Mouse (Mus musculus) heart, embryonic 10.5 days (tissue): Measurements from ENCODE around the gene Uqcc2. TPM values are rescaled to one million over a fixed set of nuclear protein-coding genes. Genes with fewer than 3 reads are reported as not detected.

Source experiments
- DNase-seq: peaks from one replicate; pipeline ENCODE4 v3.0.0-alpha.2; 2017; ENCODE audit warnings: low spot score
- H3K27ac ChIP-seq: fragments of 300-500 bp; sonication (generic); 2 replicates; pipeline ENCODE4 v1.5.1; 2016; ENCODE audit warnings: mild to moderate bottlenecking
- H3K27me3 ChIP-seq: fragments of 300-500 bp; sonication (generic); 2 replicates; pipeline ENCODE4 v1.6.1; 2016; ENCODE audit warnings: mild to moderate bottlenecking; ENCODE audit not compliant: poor library complexity, insufficient read depth, severe bottlenecking
- H3K36me3 ChIP-seq: fragments of 300-500 bp; sonication (generic); 2 replicates; pipeline ENCODE4 v1.6.1; 2016; ENCODE audit warnings: mild to moderate bottlenecking, moderate library complexity
- H3K4me1 ChIP-seq: fragments of 300-500 bp; sonication (generic); 2 replicates; pipeline ENCODE4 v1.6.1; 2016; ENCODE audit warnings: mild to moderate bottlenecking
- H3K4me3 ChIP-seq: fragments of 300-500 bp; sonication (generic); 2 replicates; pipeline ENCODE4 v1.5.1; 2016; ENCODE audit warnings: mild to moderate bottlenecking, moderate library complexity
- H3K9me3 ChIP-seq: fragments of 300-500 bp; sonication (generic); 2 replicates; pipeline ENCODE4 v1.6.1; 2016; ENCODE audit warnings: mild to moderate bottlenecking, moderate library complexity
- WGBS: fragments of 180-500 bp; shearing (Covaris S2); methylation state at CpG from one replicate; pipeline ENCODE4 v1.1.7; 2016; 5-methylcytosine and 5-hydroxymethylcytosine counted together
- polyA plus RNA-seq: library from polyadenylated mRNA; unstranded; fragments of >200 nt; fragmentation: Nextera tagmentation; extraction: Ambion mirVana; gene quantifications from 2 replicates; pipeline ENCODE4 v1.2.1, GENCODE M21; 2016

Uqcc2 gene
- polyA plus RNA-seq, 1 experiment from 2014 or later, result 440 TPM

DNA sequence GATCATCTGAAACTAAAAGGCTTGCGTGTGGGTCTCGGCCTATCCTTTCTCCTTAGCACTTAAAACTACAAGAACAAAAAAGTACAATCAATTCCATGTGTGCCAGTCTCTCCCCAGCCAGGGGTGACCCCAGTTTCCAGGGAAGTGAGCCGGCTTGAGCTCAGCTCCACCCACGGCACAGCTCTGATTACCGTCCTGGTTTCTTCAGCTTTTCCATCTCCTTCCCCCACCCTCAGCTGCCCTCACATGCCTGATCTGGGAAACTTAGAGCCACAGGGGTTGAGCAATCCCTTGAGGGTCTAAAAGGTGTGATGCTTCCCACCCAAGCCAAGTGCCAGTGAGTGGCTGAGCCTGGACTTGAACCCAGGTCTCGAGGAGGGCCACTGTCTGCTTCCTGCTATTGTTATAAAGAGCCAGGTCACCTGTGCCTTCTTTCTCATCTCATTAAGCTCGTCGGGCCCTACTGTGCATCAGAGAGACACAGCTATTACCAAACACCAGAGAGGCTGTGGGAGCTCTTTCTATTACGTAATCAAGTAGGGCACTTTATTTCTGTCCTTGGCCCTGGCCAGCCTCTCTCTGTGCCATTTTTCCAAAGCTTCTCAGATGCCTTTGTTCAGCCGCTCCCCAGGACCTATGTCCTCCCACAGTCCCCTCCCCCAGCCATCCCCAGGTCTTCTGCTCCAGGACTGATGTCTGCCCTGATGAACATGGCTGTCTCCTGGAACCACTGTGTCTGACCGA, 36.4 kb upstream of the Uqcc2 start:
- WGBS, result 69% methylated on average over 11 of the region's 11 CpGs

DNA sequence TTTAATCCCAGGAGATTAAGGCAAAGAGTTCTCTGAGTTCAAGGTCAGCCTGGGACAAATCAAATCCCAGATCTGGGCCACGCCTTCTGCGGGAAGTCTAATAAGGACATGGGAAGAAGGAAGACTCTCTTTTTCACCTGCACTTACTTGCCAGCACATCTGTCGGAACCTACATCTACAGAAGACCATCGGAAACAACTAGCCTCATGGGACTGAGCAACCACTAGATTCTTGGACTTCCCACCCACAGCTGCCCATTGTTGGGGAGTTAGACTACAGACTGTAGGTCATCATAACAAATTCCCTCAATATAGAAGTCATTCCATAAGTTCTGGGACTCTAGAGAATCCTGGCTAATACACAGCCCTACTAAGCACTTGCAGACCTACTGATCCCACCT, 34.9 kb upstream of the Uqcc2 start:
- peaks cover 19% of the 10 kb centered on the region for H3K27me3 ChIP-seq
- no peak overlapping the region for H3K4me3 ChIP-seq
- no peak overlapping the region for H3K27ac ChIP-seq
- 89% methylated on average over 4 of the region's 4 CpGs for WGBS
- H3K9me3 ChIP-seq, result no peaks in the 10 kb centered on the region
- H3K4me1 ChIP-seq, result peaks cover 4% of the 10 kb centered on the region; the same call in 1 of the 2 replicates
- no peak for DNase-seq
- no peaks in the 10 kb centered on the region for H3K36me3 ChIP-seq

More for the DNA sequence above, 36.4 kb upstream of the Uqcc2 start:
- no peak for DNase-seq
- no peak overlapping the region for H3K27ac ChIP-seq
- H3K27me3 ChIP-seq, result peaks cover 11% of the 10 kb centered on the region
- H3K36me3 ChIP-seq, result no peaks in the 10 kb centered on the region
- no peak overlapping the region for H3K4me3 ChIP-seq
- peaks cover 5% of the 10 kb centered on the region; the same call in 1 of the 2 replicates for H3K4me1 ChIP-seq
- H3K9me3 ChIP-seq, result no peaks in the 10 kb centered on the region

GRCm38 (mm10) chr17:27167545-27167944, 33.8 kb upstream of the Uqcc2 start, which contains the start of gene Ip6k3:
Gene Ip6k3, minus strand, starts transcription at chr17:27167795.
- H3K9me3 ChIP-seq, result no peaks in the 10 kb centered on the region
- no peak within 1 kb of the TSS for H3K4me3 ChIP-seq
- peaks cover 4% of the 10 kb centered on the region; the same call in 1 of the 2 replicates for H3K4me1 ChIP-seq
- no peaks in the 10 kb centered on the region for H3K36me3 ChIP-seq
- WGBS, result 51% methylated on average over 4 of the region's 4 CpGs
- H3K27ac ChIP-seq, result no peak within 1 kb of the TSS
- H3K27me3 ChIP-seq, result peaks cover 15% of the 10 kb centered on the region; the same call in 1 of the 2 replicates
- DNase-seq, result no peak

GRCm38 (mm10) chr17:27166901-27167300, 33.2 kb upstream of the Uqcc2 start:
- H3K36me3 ChIP-seq, result no peaks in the 10 kb centered on the region
- DNase-seq, result no peak
- H3K27ac ChIP-seq, result no peak overlapping the region
- H3K4me1 ChIP-seq, result peaks cover 4% of the 10 kb centered on the region; the same call in 1 of the 2 replicates
- H3K9me3 ChIP-seq, result no peaks in the 10 kb centered on the region
- H3K4me3 ChIP-seq, result no peak overlapping the region
- WGBS, result 77% methylated on average over 6 of the region's 6 CpGs
- H3K27me3 ChIP-seq, result peaks cover 15% of the 10 kb centered on the region; the same call in 1 of the 2 replicates

- Histone ChIP-seq H3K36me3 (no peaks in the 10 kb centered on the region), H3K4me1 (peaks cover 4% of the 10 kb centered on the region; the same call in 1 of the 2 replicates), H3K27ac (0 out of 2 replicates have a peak overlapping the region, but pooled peaks have one; percentile 11), H3K9me3 (no peaks in the 10 kb centered on the region), H3K27me3 (peaks cover 18% of the 10 kb centered on the region; the same call in 1 of the 2 replicates), H3K4me3 (no peak overlapping the region)
- 68% methylated on average over 8 of the region's 8 CpGs for WGBS
- no peak for DNase-seq
Measured at GRCm38 (mm10) chr17:27165054-27165773, 31.5 kb upstream of the Uqcc2 start.

- 77% methylated on average over 4 of the region's 4 CpGs for WGBS
- Histone ChIP-seq H3K27me3 (0 out of 2 replicates have a peak, but pooled peaks cover 12% of the 10 kb centered on the region), H3K27ac (no peak overlapping the region), H3K9me3 (no peaks in the 10 kb centered on the region), H3K4me1 (peaks cover 15% of the 10 kb centered on the region), H3K4me3 (no peak overlapping the region), H3K36me3 (no peaks in the 10 kb centered on the region)
- DNase-seq, result no peak
Measured at GRCm38 (mm10) chr17:27160905-27161304, 27.2 kb upstream of the Uqcc2 start.

GRCm38 (mm10) chr17:27159169-27159568, 25.5 kb upstream of the Uqcc2 start:
- H3K36me3 ChIP-seq, result no peaks in the 10 kb centered on the region
- DNase-seq, result no peak
- H3K4me1 ChIP-seq, result peaks cover 15% of the 10 kb centered on the region
- H3K27me3 ChIP-seq, result 0 out of 2 replicates have a peak, but pooled peaks cover 10% of the 10 kb centered on the region
- 68% methylated on average over 7 of the region's 7 CpGs for WGBS
- no peak overlapping the region for H3K4me3 ChIP-seq
- no peaks in the 10 kb centered on the region for H3K9me3 ChIP-seq
- no peak overlapping the region for H3K27ac ChIP-seq

DNA sequence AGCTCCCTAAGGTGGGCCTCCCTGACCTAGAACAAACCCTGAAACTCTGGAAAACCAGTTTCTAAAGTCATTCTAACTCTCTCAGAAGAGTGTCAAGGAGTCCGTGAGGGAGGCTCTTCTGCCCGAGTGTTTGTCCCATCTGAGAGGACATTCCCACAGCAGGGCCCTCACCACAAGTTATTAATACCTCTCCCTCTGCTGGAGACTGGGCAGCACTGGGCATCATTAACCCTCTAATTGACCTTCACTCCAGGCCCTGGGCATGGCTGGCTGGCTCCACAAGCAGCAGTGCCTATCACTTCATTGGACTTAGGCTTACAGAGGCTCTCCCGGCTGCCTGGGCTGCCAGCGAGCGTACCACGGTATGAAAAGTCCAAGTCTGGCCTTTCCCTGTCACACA, 24.7 kb upstream of the Uqcc2 start:
- Histone ChIP-seq H3K9me3 (no peaks in the 10 kb centered on the region), H3K27ac (no peak overlapping the region), H3K36me3 (no peaks in the 10 kb centered on the region), H3K4me3 (no peak overlapping the region), H3K4me1 (peaks cover 22% of the 10 kb centered on the region), H3K27me3 (0 out of 2 replicates have a peak, but pooled peaks cover 3% of the 10 kb centered on the region)
- 78% methylated on average over 6 of the region's 6 CpGs for WGBS
- DNase-seq, result no peak

- Histone ChIP-seq H3K4me1 (peaks cover 37% of the 10 kb centered on the region), H3K36me3 (no peaks in the 10 kb centered on the region), H3K9me3 (no peaks in the 10 kb centered on the region), H3K27me3 (peaks cover 5% of the 10 kb centered on the region; the same call in 1 of the 2 replicates), H3K27ac (no peak overlapping the region), H3K4me3 (no peak overlapping the region)
- DNase-seq, result no peak
- 90% methylated on average over 8 of the region's 8 CpGs for WGBS
Measured at GRCm38 (mm10) chr17:27155752-27156151, 22.0 kb upstream of the Uqcc2 start.

DNA sequence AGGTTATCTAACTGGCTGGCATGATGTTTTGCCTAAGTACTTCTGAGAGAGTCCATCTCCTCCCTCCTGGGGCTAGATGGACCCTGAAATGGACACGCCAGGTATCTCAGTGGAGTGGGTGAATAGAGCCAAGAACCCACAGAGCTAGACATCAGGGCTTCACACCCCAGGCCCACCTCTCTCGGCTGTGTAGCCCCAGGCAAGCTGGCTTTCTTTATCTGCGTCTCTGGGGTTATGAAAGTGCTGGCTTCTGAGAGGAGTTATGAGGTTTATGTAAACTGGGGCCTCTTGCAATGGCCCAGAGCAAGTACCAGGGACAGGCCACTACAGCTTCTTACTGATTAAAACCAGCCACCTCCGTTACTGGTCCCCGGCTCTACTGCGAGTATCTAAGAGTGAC, 21.2 kb upstream of the Uqcc2 start:
- H3K36me3 ChIP-seq, result no peaks in the 10 kb centered on the region
- DNase-seq, result no peak
- H3K4me3 ChIP-seq, result no peak overlapping the region
- peaks cover 7% of the 10 kb centered on the region; the same call in 1 of the 2 replicates for H3K27me3 ChIP-seq
- H3K27ac ChIP-seq, result no peak overlapping the region
- H3K4me1 ChIP-seq, result peaks cover 37% of the 10 kb centered on the region
- no peaks in the 10 kb centered on the region for H3K9me3 ChIP-seq
- WGBS, result 72% methylated on average over 6 of the region's 6 CpGs

GRCm38 (mm10) chr17:27154256-27154655, 20.5 kb upstream of the Uqcc2 start:
- no peak overlapping the region for H3K27ac ChIP-seq

GRCm38 (mm10) chr17:27153773-27154193, 20.1 kb upstream of the Uqcc2 start:
- Histone ChIP-seq H3K27ac (peak overlapping the region; percentile 31; the same call in 1 of the 2 replicates), H3K27me3 (peaks cover 10% of the 10 kb centered on the region; the same call in 1 of the 2 replicates), H3K36me3 (no peaks in the 10 kb centered on the region), H3K9me3 (no peaks in the 10 kb centered on the region), H3K4me1 (peaks cover 37% of the 10 kb centered on the region), H3K4me3 (no peak overlapping the region)
- DNase-seq, result no peak
- 59% methylated on average over 9 of the region's 9 CpGs for WGBS

More at GRCm38 (mm10) chr17:27154256-27154655, 20.5 kb upstream of the Uqcc2 start:
- Histone ChIP-seq H3K4me1 (peaks cover 37% of the 10 kb centered on the region), H3K4me3 (no peak overlapping the region), H3K9me3 (no peaks in the 10 kb centered on the region), H3K27me3 (peaks cover 10% of the 10 kb centered on the region; the same call in 1 of the 2 replicates), H3K36me3 (no peaks in the 10 kb centered on the region)
- DNase-seq, result no peak
- 89% methylated on average over 14 of the region's 14 CpGs for WGBS
